Comparison of ENCODE assay signal across 15 mouse cellular contexts in the genomic region with DNA sequence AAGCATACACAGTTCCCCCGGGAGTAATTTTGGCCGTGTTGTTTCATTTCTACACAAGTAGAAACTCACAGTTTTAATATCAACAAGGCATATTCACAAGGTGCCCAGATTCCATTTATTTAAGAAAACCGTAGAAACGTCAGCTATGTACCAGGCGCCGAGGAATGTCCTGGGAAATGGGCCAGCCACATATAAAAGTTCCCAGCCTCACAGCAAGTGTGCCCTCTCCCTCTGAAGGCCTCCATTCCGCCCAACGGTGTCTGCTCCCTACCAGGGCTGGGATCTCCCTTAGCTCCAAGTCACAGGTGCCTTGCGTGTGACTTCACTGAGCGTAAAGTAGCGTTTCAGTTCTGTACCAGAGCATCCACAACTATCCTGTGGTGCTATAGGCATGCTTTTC.
"Had no signal": no experiment of that assay in that cellular context is flagged by ENCODE, and none has a peak within 500 bp of the region (broad histone marks: within the 10 kb centered on the region; RNA-seq: fewer than 3 reads in every experiment).

No protein-coding gene starts in this region.

- H3K9me3 ChIP-seq: liver, embryonic 12.5 days; liver, embryonic 15.5 days; lung, embryonic 15.5 days had no signal

- H3K27ac ChIP-seq: kidney, postnatal 0 days; left cerebral cortex, adult 2 months; liver, embryonic 12.5 days; liver, embryonic 15.5 days; lung, embryonic 15.5 days had no signal

- H3K4me1 ChIP-seq: liver, embryonic 12.5 days; liver, embryonic 15.5 days had no signal

- H3K4me3 ChIP-seq: left cerebral cortex, adult 2 months; liver, embryonic 12.5 days; liver, embryonic 15.5 days; lung, embryonic 15.5 days had no signal

- H3K36me3 ChIP-seq: liver, embryonic 12.5 days; liver, embryonic 15.5 days; lung, embryonic 15.5 days had no signal

- ATAC-seq: intestine, embryonic 16.5 days; liver, embryonic 12.5 days had no signal

- H3K4me2 ChIP-seq: liver, embryonic 12.5 days; liver, embryonic 15.5 days; lung, embryonic 15.5 days; midbrain, embryonic 11.5 days had no signal

- H3K27me3 ChIP-seq: liver, embryonic 15.5 days; lung, embryonic 15.5 days had no signal

- DNase-seq: kidney, adult 2 months; kidney, postnatal 25 days; layer of hippocampus, postnatal 36 days; left cerebral cortex, postnatal 4 days; liver; lung, adult 18-20 months; midbrain, embryonic 14.5 days; thymus, postnatal 25 days had no signal

- H3K9ac ChIP-seq: liver, embryonic 12.5 days; liver, embryonic 15.5 days; lung, embryonic 15.5 days had no signal
